Mouse (Mus musculus) heart, embryonic 12.5 days (tissue): ENCODE measurements around the gene Tmem150c. TPM values are rescaled to one million over a fixed set of nuclear protein-coding genes. Genes with fewer than 3 reads are reported as not detected.

Source experiments
- ATAC-seq: fragments of 200-750 bp; cut with Nextera tagmentation; 2 replicates; pipeline ENCODE4 v1.8.0; 2017; ENCODE audit warnings: moderate TSS enrichment, moderate library complexity; ENCODE audit not compliant: insufficient number of reproducible peaks, low FRiP score
- H3K27ac ChIP-seq: fragments of 300-500 bp; sonication (generic); 2 replicates; pipeline ENCODE4 v1.5.1; 2016; ENCODE audit warnings: mild to moderate bottlenecking, moderate library complexity; ENCODE audit not compliant: poor library complexity, severe bottlenecking
- H3K27me3 ChIP-seq: fragments of 300-500 bp; sonication (generic); replicated peaks from 2 replicates; pipeline ENCODE4 v1.6.1; 2016; ENCODE audit warnings: mild to moderate bottlenecking, moderate library complexity
- H3K36me3 ChIP-seq: fragments of 300-500 bp; sonication (generic); 2 replicates; pipeline ENCODE4 v1.6.1; 2016; ENCODE audit warnings: mild to moderate bottlenecking, moderate library complexity
- H3K4me1 ChIP-seq: fragments of 300-500 bp; sonication (generic); replicated peaks from 2 replicates; pipeline ENCODE4 v1.6.1; 2016; ENCODE audit warnings: mild to moderate bottlenecking
- H3K4me2 ChIP-seq: fragments of 300-500 bp; sonication (generic); 2 replicates; pipeline ENCODE4 v1.6.1; 2016; ENCODE audit warnings: mild to moderate bottlenecking, moderate library complexity
- H3K4me3 ChIP-seq: fragments of 300-500 bp; sonication (generic); 2 replicates; pipeline ENCODE4 v1.5.1; 2016; ENCODE audit warnings: mild to moderate bottlenecking
- H3K9ac ChIP-seq: fragments of 300-500 bp; sonication (generic); 2 replicates; pipeline ENCODE4 v1.6.1; 2016; ENCODE audit warnings: mild to moderate bottlenecking, moderate library complexity
- H3K9me3 ChIP-seq: fragments of 300-500 bp; sonication (generic); replicated peaks from 2 replicates; pipeline ENCODE4 v1.6.1; 2016; ENCODE audit warnings: mild to moderate bottlenecking, moderate library complexity
- WGBS: fragments of 180-500 bp; shearing (Covaris S2); methylation state at CpG from one replicate; pipeline ENCODE4 v1.1.7; 2016; 5-methylcytosine and 5-hydroxymethylcytosine counted together
- polyA plus RNA-seq: library from polyadenylated mRNA; unstranded; fragments of >200 nt; fragmentation: Nextera tagmentation; extraction: Ambion mirVana; gene quantifications from 2 replicates; pipeline ENCODE4 v1.2.1, GENCODE M21; 2016

Tmem150c gene
- polyA plus RNA-seq, 1 experiment from 2014 or later, result 1.1 TPM

DNA sequence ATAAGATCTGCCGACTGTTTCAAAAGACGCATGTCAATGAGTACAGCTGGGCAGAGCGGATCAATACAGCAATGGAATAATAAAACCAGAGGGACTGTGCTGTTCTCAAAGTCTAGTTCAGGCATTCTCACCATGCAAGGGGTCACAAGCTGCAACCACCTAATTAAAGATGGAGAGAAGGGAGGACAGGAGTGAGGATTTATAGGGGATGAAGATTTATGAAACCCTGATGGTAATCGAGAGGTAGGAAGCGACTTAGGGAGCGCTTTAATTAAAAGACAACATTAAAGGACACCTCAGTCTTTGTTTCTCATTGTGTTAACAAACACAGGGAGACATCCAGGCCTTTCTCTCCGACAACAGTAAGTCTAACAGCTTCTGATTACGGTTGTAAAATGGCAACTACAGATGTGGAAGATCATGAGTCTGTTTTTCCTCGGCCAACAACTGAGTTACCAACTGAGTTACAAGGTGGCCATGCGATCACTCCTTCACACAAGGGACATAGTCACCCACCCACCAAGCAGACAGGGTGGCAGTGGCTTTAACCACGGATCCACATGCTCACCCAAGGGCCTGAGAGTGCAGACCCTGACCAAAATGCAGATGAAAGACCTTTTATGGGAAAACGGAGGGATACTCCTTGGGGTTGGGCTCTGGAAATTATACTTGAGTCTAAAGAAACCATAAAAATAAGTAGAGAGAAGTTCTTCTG, 34.0 kb downstream of the Tmem150c start:
- H3K9me3 ChIP-seq, result no peaks in the 10 kb centered on the region
- 77% methylated on average over 12 of the region's 12 CpGs for WGBS
- no peaks in the 10 kb centered on the region; the same call in 1 of the 2 replicates for H3K4me1 ChIP-seq
- no peaks in the 10 kb centered on the region for H3K36me3 ChIP-seq
- no peak overlapping the region for H3K27ac ChIP-seq
- H3K4me2 ChIP-seq, result no peak overlapping the region
- H3K9ac ChIP-seq, result no peak overlapping the region
- peaks cover 8% of the 10 kb centered on the region for H3K27me3 ChIP-seq
- no peak overlapping the region for H3K4me3 ChIP-seq
- ATAC-seq, result no peak

DNA sequence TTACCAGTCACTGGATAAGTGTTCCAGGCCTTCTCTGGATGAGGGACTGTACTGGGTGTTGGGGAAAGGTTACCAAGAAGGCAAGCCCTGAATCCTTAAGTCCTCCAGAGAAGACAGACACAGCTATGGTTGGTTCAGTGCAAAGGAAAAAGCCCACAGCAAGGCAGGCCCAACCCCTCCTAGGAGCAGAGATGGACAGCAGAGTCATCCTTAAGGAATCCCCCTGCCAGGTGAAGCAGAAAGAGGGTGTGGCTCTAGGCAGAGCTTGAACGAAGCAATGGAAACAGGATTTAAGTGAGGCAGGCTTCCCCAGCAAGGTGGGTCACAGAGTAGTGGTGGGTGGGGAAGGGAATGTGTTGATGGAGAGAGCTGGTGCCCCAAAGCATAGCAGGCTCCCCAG, 35.1 kb downstream of the Tmem150c start:
- no peaks in the 10 kb centered on the region for H3K36me3 ChIP-seq
- no peak overlapping the region for H3K4me3 ChIP-seq
- ATAC-seq, result no peak
- H3K4me1 ChIP-seq, result no peaks in the 10 kb centered on the region; the same call in 1 of the 2 replicates
- no peak overlapping the region for H3K9ac ChIP-seq
- H3K27me3 ChIP-seq, result peaks cover 16% of the 10 kb centered on the region
- H3K9me3 ChIP-seq, result no peaks in the 10 kb centered on the region
- WGBS, result 47% methylated on average over 1 of the region's 1 CpGs
- no peak overlapping the region for H3K4me2 ChIP-seq
- H3K27ac ChIP-seq, result no peak overlapping the region

DNA sequence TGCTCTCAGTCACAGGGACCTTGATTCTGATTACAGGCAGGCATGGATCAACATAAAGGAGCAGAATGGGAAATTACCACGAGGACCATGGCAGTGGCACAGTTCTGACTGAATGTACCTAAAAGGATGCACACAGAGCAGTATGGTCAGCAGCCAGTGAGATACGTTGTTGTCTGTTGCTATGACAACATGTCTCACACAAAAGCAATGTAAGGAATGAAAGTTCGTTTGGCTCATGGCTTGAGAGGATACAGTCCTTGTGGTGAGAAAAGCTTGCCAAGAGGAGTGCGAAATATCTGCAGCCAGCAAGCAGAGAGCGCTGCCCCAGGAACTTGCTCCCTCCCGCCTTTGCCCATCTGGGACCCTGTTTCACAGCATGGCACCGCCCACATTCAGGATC, 36.3 kb downstream of the Tmem150c start:
- Histone ChIP-seq H3K4me2 (no peak overlapping the region), H3K9ac (no peak overlapping the region), H3K4me1 (no peaks in the 10 kb centered on the region; the same call in 1 of the 2 replicates), H3K27me3 (peaks cover 28% of the 10 kb centered on the region), H3K36me3 (no peaks in the 10 kb centered on the region), H3K27ac (no peak overlapping the region), H3K9me3 (no peaks in the 10 kb centered on the region), H3K4me3 (no peak overlapping the region)
- ATAC-seq, result no peak
- WGBS, result 54% methylated on average over 7 of the region's 7 CpGs

DNA sequence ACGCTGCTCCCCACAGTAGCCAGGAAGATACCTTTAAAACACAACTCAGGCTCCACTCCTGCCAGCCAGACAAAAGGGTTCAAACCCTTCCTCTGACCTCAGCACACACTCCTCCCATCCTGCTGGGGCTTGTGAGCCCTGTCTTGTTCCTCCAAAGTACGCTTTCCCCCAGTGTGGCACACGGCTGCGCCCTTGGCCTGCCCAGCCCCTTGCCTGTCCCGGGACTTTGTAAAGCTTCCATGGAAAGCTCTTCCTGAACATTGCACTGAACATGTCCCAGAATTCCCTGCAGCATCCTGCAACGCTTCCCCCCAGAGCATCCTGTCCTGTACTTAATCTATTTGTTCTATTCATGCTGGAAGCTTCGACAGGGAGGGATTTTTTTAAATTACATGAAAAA, 38.4 kb downstream of the Tmem150c start:
- Histone ChIP-seq H3K4me1 (no peaks in the 10 kb centered on the region), H3K27ac (no peak overlapping the region), H3K9me3 (peaks cover 3% of the 10 kb centered on the region), H3K27me3 (peaks cover 28% of the 10 kb centered on the region), H3K9ac (no peak overlapping the region), H3K36me3 (no peaks in the 10 kb centered on the region), H3K4me3 (no peak overlapping the region; the same call in 1 of the 2 replicates), H3K4me2 (peak overlapping the region; percentile 57)
- WGBS, result 56% methylated on average over 7 of the region's 7 CpGs
- no peak for ATAC-seq

DNA sequence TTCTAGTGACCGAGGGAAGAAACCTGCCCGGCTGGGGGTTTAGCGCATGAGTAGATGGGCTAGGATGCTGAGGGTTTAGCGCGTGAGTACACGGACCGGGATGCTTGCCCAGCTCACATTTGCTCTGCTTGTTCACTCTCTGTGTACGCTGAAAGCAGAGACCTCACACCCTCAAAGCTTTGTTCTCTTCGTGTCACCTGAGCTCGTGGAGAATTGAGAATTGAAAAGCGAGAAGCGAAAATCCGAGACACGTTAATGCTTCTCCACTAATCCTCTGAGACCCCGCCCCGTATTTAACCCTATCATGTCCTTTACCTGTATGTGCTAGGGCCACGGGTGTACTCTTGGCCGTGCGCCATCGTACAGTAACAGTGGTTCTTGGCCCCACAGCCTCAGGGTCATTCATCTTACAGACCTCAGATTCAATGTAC, 38.9 kb downstream of the Tmem150c start:
- peaks cover 28% of the 10 kb centered on the region for H3K27me3 ChIP-seq
- 5% methylated on average over 20 of the region's 20 CpGs for WGBS
- no peak overlapping the region for H3K9ac ChIP-seq

DNA sequence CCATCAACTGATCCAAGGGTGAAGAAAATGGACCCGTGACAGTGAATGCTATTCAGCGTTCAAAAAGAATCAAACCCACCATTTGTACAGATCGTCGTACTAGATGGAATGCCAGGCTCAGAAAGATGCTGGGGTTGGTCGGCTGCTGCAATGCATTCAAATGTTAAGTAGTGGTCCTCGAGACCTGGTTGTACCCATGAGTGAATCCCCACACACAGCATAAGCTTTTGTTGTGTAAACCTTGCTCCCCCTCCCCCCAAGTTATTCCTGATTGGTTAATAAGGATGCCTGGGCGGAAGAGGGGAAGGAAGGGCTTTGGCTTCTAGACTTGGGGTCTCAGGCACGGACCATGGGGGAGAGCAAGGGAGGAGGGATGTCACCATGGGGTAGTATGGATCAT, 40.3 kb downstream of the Tmem150c start:
- Histone ChIP-seq H3K27me3 (peaks cover 28% of the 10 kb centered on the region), H3K4me3 (no peak overlapping the region), H3K9me3 (peaks cover 3% of the 10 kb centered on the region), H3K27ac (no peak overlapping the region), H3K9ac (no peak overlapping the region), H3K4me2 (no peak overlapping the region), H3K4me1 (no peaks in the 10 kb centered on the region), H3K36me3 (no peaks in the 10 kb centered on the region)
- WGBS, result 53% methylated on average over 8 of the region's 8 CpGs
- no peak for ATAC-seq

More for the DNA sequence above, 38.9 kb downstream of the Tmem150c start:
- H3K4me2 ChIP-seq, result peak overlapping the region; percentile 57
- peaks cover 3% of the 10 kb centered on the region for H3K9me3 ChIP-seq
- H3K27ac ChIP-seq, result no peak overlapping the region
- no peaks in the 10 kb centered on the region for H3K4me1 ChIP-seq
- H3K36me3 ChIP-seq, result no peaks in the 10 kb centered on the region
- H3K4me3 ChIP-seq, result peak overlapping the region; percentile 22
- ATAC-seq, result no peak

DNA sequence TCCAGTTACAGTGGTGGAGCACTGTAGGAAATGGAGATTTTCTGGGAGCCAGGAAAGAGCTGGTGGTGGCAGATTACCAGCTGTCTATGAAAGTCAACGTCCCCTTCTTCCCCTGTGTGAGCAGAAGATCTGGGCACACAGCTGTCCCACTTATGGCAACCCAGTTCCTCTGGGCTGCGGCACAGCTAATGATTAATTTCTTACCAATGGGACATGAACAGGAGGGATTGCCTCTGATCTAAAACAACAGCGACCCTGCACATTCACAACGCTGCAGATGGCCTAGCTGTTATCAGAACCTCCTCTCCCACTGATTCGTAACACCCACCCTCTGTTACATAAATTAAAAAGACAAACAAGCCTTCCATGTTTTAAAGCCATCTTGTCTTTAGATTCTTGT, 46.2 kb downstream of the Tmem150c start:
- no peak overlapping the region for H3K9ac ChIP-seq
- no peak overlapping the region for H3K4me2 ChIP-seq
- WGBS, result 57% methylated on average over 5 of the region's 5 CpGs
- H3K9me3 ChIP-seq, result peaks cover 3% of the 10 kb centered on the region
- peaks cover 5% of the 10 kb centered on the region for H3K27me3 ChIP-seq
- no peak overlapping the region for H3K27ac ChIP-seq
- ATAC-seq, result no peak
- no peak overlapping the region for H3K4me3 ChIP-seq
- no peaks in the 10 kb centered on the region for H3K36me3 ChIP-seq
- 0 out of 2 replicates have a peak, but pooled peaks cover 5% of the 10 kb centered on the region for H3K4me1 ChIP-seq

DNA sequence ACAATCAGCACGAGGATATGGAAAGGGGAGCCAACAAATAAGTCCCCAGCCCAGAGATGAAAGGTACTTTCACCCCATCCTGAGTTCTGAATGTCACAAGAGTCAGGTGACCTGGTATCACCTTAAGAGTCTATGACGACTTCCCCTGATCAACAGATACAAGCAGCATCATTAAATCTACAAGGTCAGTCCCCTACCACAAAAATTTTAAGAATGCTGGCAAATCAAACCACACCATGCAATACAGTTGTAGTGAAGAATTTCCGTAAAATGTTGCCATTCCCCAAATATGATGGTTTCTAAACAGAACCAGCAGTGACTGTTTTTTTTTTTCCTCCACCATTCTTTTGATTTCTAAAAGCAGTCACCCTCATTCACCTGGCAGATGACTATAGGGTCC, 49.0 kb downstream of the Tmem150c start:
- Histone ChIP-seq H3K9ac (no peak overlapping the region), H3K27me3 (peaks cover 4% of the 10 kb centered on the region), H3K27ac (no peak overlapping the region), H3K4me2 (no peak overlapping the region), H3K4me3 (no peak overlapping the region), H3K4me1 (0 out of 2 replicates have a peak, but pooled peaks cover 5% of the 10 kb centered on the region), H3K36me3 (no peaks in the 10 kb centered on the region), H3K9me3 (no peaks in the 10 kb centered on the region)
- no peak for ATAC-seq
- 71% methylated on average over 3 of the region's 3 CpGs for WGBS

DNA sequence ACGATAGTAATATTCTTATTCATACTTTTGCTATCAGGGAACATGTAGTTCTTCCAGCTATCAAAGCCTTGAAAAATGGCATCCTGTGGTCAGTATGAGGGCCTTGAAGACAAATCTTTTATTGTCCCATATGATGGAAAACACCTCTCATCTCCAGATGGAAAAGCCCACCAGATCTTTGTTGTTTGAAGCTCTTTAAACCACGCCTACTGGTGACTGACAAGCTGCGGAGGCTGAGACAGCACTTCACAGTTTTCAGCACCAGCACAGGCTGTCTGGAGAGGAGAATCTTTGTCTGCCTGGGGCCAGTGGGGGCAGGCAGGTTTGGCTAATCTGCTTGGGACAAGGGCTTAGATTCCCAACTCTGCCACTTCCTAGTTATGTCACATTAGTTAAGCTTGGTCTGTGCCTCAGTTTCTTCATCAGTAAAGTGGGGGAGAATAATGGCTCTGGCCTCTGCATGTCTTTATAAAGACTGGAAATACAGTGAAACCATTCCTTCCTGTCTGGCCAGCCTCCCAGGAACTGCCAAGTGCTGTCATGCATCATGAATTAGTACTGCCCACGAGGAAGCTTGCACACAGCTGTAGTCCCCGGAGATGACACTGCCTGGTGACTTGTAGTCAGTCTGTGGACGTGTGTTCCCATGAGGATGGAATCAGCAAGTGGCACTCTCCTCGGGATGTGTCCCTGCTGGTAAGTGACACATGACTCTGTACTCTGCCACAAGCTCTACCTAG, 49.9 kb downstream of the Tmem150c start:
- 0 out of 2 replicates have a peak, but pooled peaks cover 5% of the 10 kb centered on the region for H3K4me1 ChIP-seq
- ATAC-seq, result no peak
- H3K4me2 ChIP-seq, result no peak overlapping the region
- H3K27me3 ChIP-seq, result peaks cover 4% of the 10 kb centered on the region
- WGBS, result 48% methylated on average over 7 of the region's 7 CpGs
- no peaks in the 10 kb centered on the region for H3K9me3 ChIP-seq
- H3K36me3 ChIP-seq, result no peaks in the 10 kb centered on the region
- no peak overlapping the region for H3K9ac ChIP-seq
- no peak overlapping the region for H3K4me3 ChIP-seq
- no peak overlapping the region for H3K27ac ChIP-seq

DNA sequence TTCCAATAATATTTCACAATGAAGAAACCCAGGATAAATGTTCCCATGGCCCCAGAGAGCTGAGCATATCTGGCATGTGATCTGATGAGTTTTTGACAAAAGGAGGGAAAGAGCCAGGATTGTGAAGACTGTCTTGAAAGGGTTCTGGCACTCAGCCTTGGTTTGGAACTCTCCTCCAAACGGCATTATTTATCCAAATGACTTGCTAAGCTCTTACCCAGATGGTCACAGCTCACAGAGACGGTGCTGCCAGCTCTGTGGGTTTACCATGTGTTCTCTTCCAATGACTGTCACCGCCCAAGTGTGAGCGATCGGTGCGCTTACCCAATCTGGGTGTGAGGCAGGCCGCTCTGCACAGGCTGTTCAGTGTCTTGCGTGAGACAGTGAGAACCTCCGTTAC, 50.7 kb downstream of the Tmem150c start:
- Histone ChIP-seq H3K4me2 (no peak overlapping the region), H3K4me3 (no peak overlapping the region), H3K9me3 (no peaks in the 10 kb centered on the region), H3K27ac (no peak overlapping the region), H3K27me3 (peaks cover 4% of the 10 kb centered on the region), H3K9ac (no peak overlapping the region), H3K36me3 (no peaks in the 10 kb centered on the region), H3K4me1 (0 out of 2 replicates have a peak, but pooled peaks cover 5% of the 10 kb centered on the region)
- 74% methylated on average over 9 of the region's 9 CpGs for whole genome bisulfite sequencing
- no peak for ATAC-seq

DNA sequence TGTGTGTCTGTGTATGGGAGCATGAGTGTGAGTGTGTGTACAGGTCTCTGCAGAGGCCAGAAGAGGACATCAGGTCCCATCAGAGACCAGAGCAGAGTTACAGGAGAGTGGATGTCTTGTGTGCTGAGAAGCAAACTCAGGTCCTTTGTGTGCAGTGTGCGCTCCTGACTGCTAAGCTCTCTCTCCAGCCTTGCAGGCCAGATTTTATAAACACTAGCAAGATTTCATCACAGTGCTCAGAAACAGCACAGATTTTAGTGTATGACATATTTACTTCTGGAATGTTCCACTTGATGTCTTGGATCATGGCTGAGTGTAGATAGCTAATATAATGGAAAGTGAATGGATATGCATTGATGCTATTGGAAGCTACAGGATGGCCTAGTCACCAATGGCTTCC, 57.2 kb downstream of the Tmem150c start:
- no peak overlapping the region for H3K4me2 ChIP-seq
- H3K36me3 ChIP-seq, result no peaks in the 10 kb centered on the region
- H3K9ac ChIP-seq, result no peak overlapping the region
- H3K27ac ChIP-seq, result no peak overlapping the region
- no peaks in the 10 kb centered on the region for H3K4me1 ChIP-seq
- H3K4me3 ChIP-seq, result no peak overlapping the region
- 82% methylated on average over 1 of the region's 1 CpGs for WGBS
- H3K9me3 ChIP-seq, result no peaks in the 10 kb centered on the region
- peaks cover 3% of the 10 kb centered on the region; the same call in 1 of the 2 replicates for H3K27me3 ChIP-seq
- ATAC-seq, result no peak
